In genomic region chr6:47963051-47963450, GRCm38 (mm10) we compare ENCODE assay signal across 20 mouse cellular contexts. TPM values are rescaled to one million over a fixed set of nuclear protein-coding genes. Genes with fewer than 3 reads are reported as not detected.
DNase-seq lines count a peak whose midpoint lies in the region; ATAC-seq and TF ChIP-seq lines count a peak whose summit lies in the region.
"Had no signal": no experiment of that assay in that cellular context is flagged by ENCODE, and none has a peak within 500 bp of the region (broad histone marks: within the 10 kb centered on the region; RNA-seq: fewer than 3 reads in every experiment).

No protein-coding gene starts in this region.

- H3K9ac ChIP-seq in intestine, postnatal 0 days (ENCODE audit: low read depth, low read length), result no peak overlapping the region
- H3K9ac ChIP-seq: heart, embryonic 12.5 days; hindbrain, embryonic 14.5 days; intestine, embryonic 15.5 days; limb, embryonic 15.5 days; liver, postnatal 0 days; neural tube, embryonic 13.5 days had no signal

- H3ac ChIP-seq in C2C12 (ENCODE audit: control insufficient read depth, insufficient read length, low read depth), result no peak overlapping the region

- no peak overlapping the region for H3K4me3 ChIP-seq in left cerebral cortex, adult 2 months
- H3K4me3 ChIP-seq in C2C12 (ENCODE audit: insufficient read depth, poor library complexity, severe bottlenecking), result no peak overlapping the region
- H3K4me3 ChIP-seq in intestine, postnatal 0 days (ENCODE audit: low read depth, low read length), result no peak overlapping the region
- H3K4me3 ChIP-seq: forebrain, embryonic 10.5 days; heart, embryonic 12.5 days; intestine, embryonic 15.5 days; limb, embryonic 15.5 days; neural tube, embryonic 13.5 days had no signal

- no peaks in the 10 kb centered on the region for H3K9me3 ChIP-seq in intestine, postnatal 0 days (ENCODE audit: control insufficient read depth)
- H3K9me3 ChIP-seq: forebrain, embryonic 10.5 days; heart, embryonic 12.5 days; intestine, embryonic 15.5 days; limb, embryonic 15.5 days; neural tube, embryonic 13.5 days had no signal

- intact Hi-C loops in left cerebral cortex, adult 2 months (cut with DNase I), result no loop called here
- intact Hi-C loops in left cerebral cortex, postnatal 36 days (cut with DNase I), result no loop called here

- H3K4me2 ChIP-seq in intestine, postnatal 0 days (replicated peaks; ENCODE audit: low read depth), result no peak overlapping the region
- H3K4me2 ChIP-seq: heart, embryonic 12.5 days; hindbrain, embryonic 14.5 days; intestine, embryonic 15.5 days; limb, embryonic 15.5 days; neural tube, embryonic 13.5 days had no signal

- H3K27me3 ChIP-seq in C2C12 (ENCODE audit: control insufficient read depth, insufficient read depth, insufficient read length), result no peaks in the 10 kb centered on the region
- H3K27me3 ChIP-seq in intestine, postnatal 0 days (replicated peaks; ENCODE audit: control insufficient read depth, insufficient read depth, low read length), result no peaks in the 10 kb centered on the region
- H3K27me3 ChIP-seq: intestine, embryonic 15.5 days; limb, embryonic 15.5 days; neural tube, embryonic 13.5 days had no signal

- DNase-seq in frontal cortex, postnatal 14 days (ENCODE audit: low spot score in 2 of 2), result no peak
- DNase-seq in left cerebral cortex, adult 2 months (ENCODE audit: extremely low spot score in 1 of 2, low spot score in 2 of 2), result peak in 1 of 2 experiments; percentile 25
- DNase-seq in left cerebral cortex, postnatal 36 days (ENCODE audit: low spot score in 2 of 2), result no peak
- peak; percentile 65 for DNase-seq in adrenal gland, postnatal 14 days
- DNase-seq: B cell, adult 2 months; cerebellum, postnatal 10 days; kidney, postnatal 10 days; liver, postnatal 0 days; lung, postnatal 14 days; thymus, adult 18-20 months had no signal

- H3K79me3 ChIP-seq in C2C12 (ENCODE audit: low read depth), result no peaks in the 10 kb centered on the region

- ATAC-seq in frontal cortex, adult (ENCODE audit: low TSS enrichment), result peak; percentile 89
- ATAC-seq in intestine, postnatal 0 days, result no peak
- no peak for ATAC-seq in erythroid progenitor cell, adult 5-6 weeks (replicated peaks; ENCODE audit: low FRiP score, poor library complexity, severe bottlenecking)
- ATAC-seq: intestine, embryonic 15.5 days; liver, postnatal 0 days had no signal

- no peaks in the 10 kb centered on the region for H3K4me1 ChIP-seq in intestine, postnatal 0 days (replicated peaks; ENCODE audit: control insufficient read depth, insufficient read depth, low read length)
- H3K4me1 ChIP-seq: forebrain, embryonic 10.5 days; heart, embryonic 12.5 days; intestine, embryonic 15.5 days; limb, embryonic 15.5 days; neural tube, embryonic 13.5 days had no signal

- WGBS in intestine, postnatal 0 days, result 80% methylated on average over 7 of the region's 7 CpGs

- H3K27ac ChIP-seq in left cerebral cortex, adult 2 months, result 0 out of 2 replicates have a peak overlapping the region, but pooled peaks have one; percentile 24
- H3K27ac ChIP-seq in intestine, postnatal 0 days (ENCODE audit: low read depth, low read length), result no peak overlapping the region
- H3K27ac ChIP-seq: forebrain, embryonic 10.5 days; hindbrain, embryonic 14.5 days; intestine, embryonic 15.5 days; limb, embryonic 15.5 days; neural tube, embryonic 13.5 days had no signal

- peaks cover 17% of the 10 kb centered on the region for H3K36me3 ChIP-seq in C2C12 (ENCODE audit: control insufficient read depth, insufficient read depth)
- H3K36me3 ChIP-seq in intestine, postnatal 0 days (ENCODE audit: control insufficient read depth, insufficient read depth), result peaks cover 57% of the 10 kb centered on the region

- H3K79me2 ChIP-seq in C2C12 (ENCODE audit: control insufficient read depth, insufficient read depth), result no peaks in the 10 kb centered on the region

- no peak for TF ChIP-seq CTCF in left cerebral cortex, adult 2 months (IDR thresholded peaks at IDR 0.05)
- TF ChIP-seq CTCF in C2C12 (IDR thresholded peaks at IDR 0.05; ENCODE audit: control insufficient read depth, insufficient read depth, insufficient read length), result no peak
- no peak for TF ChIP-seq CTCF in intestine, postnatal 0 days (IDR thresholded peaks at IDR 0.05; ENCODE audit: low read depth)

TF ChIP-seq in C2C12, 6 proteins besides CTCF, POLR2A, EP300 and RAD21:
- TF ChIP-seq MYOD1 (IDR thresholded peaks at IDR 0.05; ENCODE audit: control insufficient read depth, insufficient read length, low read depth) (peak; percentile 38), MYOG (IDR thresholded peaks at IDR 0.05; ENCODE audit: control insufficient read depth, extremely low read depth, insufficient read length) (no peak), USF1 (IDR thresholded peaks at IDR 0.05; ENCODE audit: low read depth) (no peak), MAX (IDR thresholded peaks at IDR 0.05) (peak; percentile 32)

RNA-seq across cellular contexts. Expression of gene Zfp956, which starts 9.9 kb away (rescaled TPM):
- total RNA-seq in left cerebral cortex, adult 2 months (2021), result 10 to 100 TPM; 18.3 to 22.6 TPM
- 10 to 100 TPM; 19.8 to 20.8 TPM for total RNA-seq in left cerebral cortex, postnatal 36 days (2021)
- 1.9 TPM for polyA plus RNA-seq in C2C12 (2012; fragmentation: generic; extraction: Trizol)
- 5.8 and 10.1 TPM in 2 replicates for total RNA-seq in adrenal gland, postnatal 14 days (2021)
- polyA plus RNA-seq in intestine, postnatal 0 days (2015; fragmentation: Nextera tagmentation; extraction: Ambion mirVana), result 6.7 and 7.0 TPM in 2 replicates
- not detected in 2 replicates for total RNA-seq in erythroid progenitor cell, adult 5-6 weeks (2015; ENCODE audit: low replicate concordance)
- total RNA-seq in erythroid progenitor cell, adult 5-6 weeks (2017; ENCODE audit: low replicate concordance), result 0.45 and 5.3 TPM in 2 replicates

RNA-seq across cellular contexts. Expression of gene Zfp212, which starts 42.8 kb away (rescaled TPM):
- total RNA-seq in left cerebral cortex, adult 2 months (2021), result 10 to 100 TPM; 17.3 to 19.1 TPM
- total RNA-seq in left cerebral cortex, postnatal 36 days (2021), result 10 to 100 TPM; 16.6 to 19.5 TPM
- polyA plus RNA-seq in C2C12 (2012; fragmentation: generic; extraction: Trizol), result 10.0 TPM
- 14.7 and 15.8 TPM in 2 replicates for total RNA-seq in adrenal gland, postnatal 14 days (2021)
- polyA plus RNA-seq in intestine, postnatal 0 days (2015; fragmentation: Nextera tagmentation; extraction: Ambion mirVana), result 7.5 and 8.8 TPM in 2 replicates
- total RNA-seq in erythroid progenitor cell, adult 5-6 weeks (2015; ENCODE audit: low replicate concordance), result 12.6 and 13.7 TPM in 2 replicates
- 11.0 and 15.7 TPM in 2 replicates for total RNA-seq in erythroid progenitor cell, adult 5-6 weeks (2017; ENCODE audit: low replicate concordance)
